Mouse (Mus musculus) mesoderm, embryonic 11.5 days (tissue): ENCODE results near the gene Ago4.

ENCODE experiments used
- DNase-seq: peaks from one replicate; pipeline ENCODE4 v3.0.0-alpha.2; 2012; ENCODE audit warnings: low read depth, low spot score

Ago4 gene

DNA sequence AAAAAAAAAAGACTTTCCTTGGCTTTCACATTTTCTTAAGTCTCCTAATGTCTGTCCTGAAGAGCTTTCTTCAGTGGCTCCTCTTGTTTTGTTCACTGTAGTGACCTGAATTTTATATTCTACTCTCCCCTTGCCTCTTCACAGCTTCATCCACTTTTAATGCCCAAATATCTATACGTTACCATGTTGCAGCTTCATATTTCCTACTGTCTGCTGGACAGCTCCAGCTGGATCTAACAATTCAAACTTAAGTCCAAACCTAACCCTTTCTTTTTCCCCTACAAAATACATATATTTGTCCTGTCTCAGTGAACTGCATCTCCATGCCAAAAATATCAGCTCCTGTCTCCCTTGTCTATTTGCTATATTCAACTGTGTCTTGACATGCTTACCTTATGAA, 63.9 kb downstream of the Ago4 start:
- no peak for DNase-seq

DNA sequence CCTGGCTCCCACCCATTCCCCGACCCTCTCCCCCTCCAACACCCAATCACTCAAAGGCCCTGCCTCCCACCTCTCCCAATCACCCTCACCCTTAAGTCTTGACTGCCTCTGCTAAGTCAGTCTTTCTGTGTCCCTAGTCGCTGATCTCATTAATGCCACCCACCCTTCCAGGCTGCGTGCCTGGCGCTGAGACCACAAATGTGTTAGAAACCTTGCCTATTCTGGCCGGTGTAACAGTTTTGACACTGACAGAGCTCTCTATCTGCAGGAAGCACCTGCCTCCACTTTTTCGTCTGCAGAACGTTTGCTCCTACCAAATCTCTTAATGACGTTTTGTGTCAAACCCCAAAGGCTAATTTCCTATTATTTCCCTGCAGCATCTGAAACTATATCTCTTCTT, 64.3 kb downstream of the Ago4 start:
- no peak for DNase-seq

DNA sequence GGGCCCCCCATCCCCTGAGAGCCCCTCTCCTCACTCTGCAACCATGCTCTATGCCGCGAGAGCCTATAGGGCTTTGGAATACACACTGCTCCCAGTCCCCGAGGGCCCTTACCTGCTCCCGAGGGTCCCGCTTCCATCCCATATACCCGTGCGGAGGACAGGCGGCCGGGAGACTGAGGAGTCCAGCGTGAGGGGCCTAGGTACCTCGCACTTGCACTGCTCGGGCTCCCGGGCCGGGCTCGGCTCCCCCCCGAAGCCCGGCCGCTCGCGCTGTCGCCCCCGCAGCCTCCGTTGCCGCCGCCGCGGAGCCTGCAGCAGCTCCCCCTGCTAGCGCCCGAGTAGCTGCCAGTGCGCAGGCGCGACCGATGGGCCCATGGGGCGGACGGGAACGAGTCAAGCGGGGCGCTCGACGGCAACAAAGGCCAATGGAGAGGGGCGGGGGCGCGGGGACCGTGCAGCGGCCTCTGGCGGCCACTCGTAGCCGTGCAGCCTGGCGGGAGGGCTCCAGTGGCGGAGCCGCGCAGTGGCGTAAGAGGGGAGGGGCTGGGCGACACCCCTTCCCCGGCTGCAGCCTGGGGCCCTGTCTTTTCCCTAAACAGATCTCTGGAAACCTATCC, 64.9 kb downstream of the Ago4 start, which contains the start of gene Ago1:
Gene Ago1 (minus strand): TSS at position 299 of the 617 bp plus-strand sequence.
- peak; percentile 97 for DNase-seq

- DNase-seq: peak; percentile 93
Observed at GRCm38 (mm10) chr4:126467721-126468284, 65.5 kb downstream of the Ago4 start.

- no peak for DNase-seq
Observed at GRCm38 (mm10) chr4:126466251-126466750, 67.0 kb downstream of the Ago4 start.

- DNase-seq: peak; percentile 92
Observed at GRCm38 (mm10) chr4:126465843-126466242, 67.4 kb downstream of the Ago4 start.

- DNase-seq: peak; percentile 56
Observed at GRCm38 (mm10) chr4:126464892-126465235, 68.4 kb downstream of the Ago4 start.

DNA sequence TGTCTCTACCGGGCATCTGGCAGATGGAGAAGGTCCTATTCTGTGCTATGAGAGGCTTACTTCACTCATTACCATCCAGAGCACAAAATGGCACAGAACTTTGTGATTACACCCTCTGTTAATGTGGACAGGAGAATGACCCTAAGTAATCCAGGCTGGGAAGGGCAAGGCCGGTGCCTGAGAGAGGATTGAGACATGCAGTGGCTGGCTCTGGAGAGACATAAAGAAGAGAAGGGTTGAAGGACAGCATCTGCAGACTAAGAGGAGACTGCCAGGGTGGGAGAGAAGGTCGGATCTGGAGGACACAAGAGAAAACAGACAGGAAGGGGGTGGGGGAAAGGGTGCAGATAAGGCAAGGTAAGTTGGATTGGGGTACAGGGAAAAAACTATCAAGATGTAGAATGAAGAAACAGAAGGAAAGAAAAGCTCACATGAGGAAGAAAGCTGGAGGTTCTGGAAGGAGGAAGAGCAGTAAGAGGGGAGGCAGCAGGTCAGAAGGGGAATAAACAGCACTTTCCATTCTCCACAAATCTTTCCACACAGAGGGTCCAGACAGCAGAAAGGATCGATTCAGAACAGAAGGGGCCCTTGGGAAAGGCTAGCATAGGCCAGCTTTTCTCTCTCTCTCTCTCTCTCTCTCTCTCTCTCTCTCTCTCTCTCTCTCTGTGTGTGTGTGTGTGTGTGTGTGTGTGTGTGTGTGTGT, 68.9 kb downstream of the Ago4 start:
- DNase-seq: peak; percentile 50

GRCm38 (mm10) chr4:126455441-126455840, 77.8 kb downstream of the Ago4 start:
- no peak for DNase-seq

GRCm38 (mm10) chr4:126454547-126455254, 78.6 kb downstream of the Ago4 start:
- DNase-seq: no peak

GRCm38 (mm10) chr4:126450268-126450667, 83.0 kb downstream of the Ago4 start:
- DNase-seq: no peak

DNA sequence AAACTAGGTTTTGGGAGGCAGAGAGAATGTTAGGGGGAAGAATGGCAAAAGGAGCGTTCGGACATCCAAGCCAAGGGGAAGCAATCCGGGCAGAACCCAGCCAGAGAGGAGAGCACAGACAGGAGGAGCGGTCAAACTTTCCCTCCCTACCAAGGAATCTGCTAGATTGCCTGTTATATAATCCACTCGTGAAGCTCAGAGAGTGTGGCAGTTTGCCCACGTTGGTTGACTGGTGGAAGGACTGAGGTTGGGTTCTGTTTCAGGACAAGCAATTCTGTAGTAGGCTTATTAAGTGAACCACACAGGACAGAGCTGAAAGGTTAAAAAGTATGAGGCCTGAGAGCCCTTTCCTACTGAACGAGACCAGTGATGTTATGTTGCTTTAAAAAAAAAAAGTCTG, 86.1 kb downstream of the Ago4 start:
- DNase-seq: no peak

DNA sequence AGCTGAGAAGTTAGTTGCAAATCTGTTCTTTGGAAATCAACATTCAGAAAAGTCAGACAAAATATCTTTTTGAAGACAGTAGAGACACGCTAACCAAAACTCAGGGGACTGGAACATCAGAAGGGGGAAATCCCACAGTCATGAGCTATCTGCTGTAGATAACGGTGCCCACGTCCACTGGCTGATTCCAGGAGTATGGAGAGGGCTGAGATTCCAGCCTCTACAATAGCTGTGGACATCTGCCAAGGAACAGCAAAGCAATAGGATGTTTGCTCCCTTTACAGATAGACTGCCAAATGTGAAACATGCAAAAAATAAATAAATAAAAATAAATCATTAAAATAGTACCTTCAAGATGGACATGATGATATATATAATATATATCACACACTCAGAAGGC, 88.7 kb downstream of the Ago4 start:
- no peak for DNase-seq
